ENCODE assay signal across 8 mouse cellular contexts in genomic region chr19:47464304-47465241, GRCm38 (mm10). TPM values are rescaled to one million over a fixed set of nuclear protein-coding genes. Genes with fewer than 3 reads are reported as not detected.
DNase-seq lines count a peak whose midpoint lies in the region; ATAC-seq lines count a peak whose summit lies in the region.

Gene Sh3pxd2a (minus strand): TSS chr19:47464401.

- no peaks in the 10 kb centered on the region for H3K27me3 ChIP-seq in hindbrain, embryonic 11.5 days (ENCODE audit: control insufficient read depth, insufficient read depth, low read length)
- no peaks in the 10 kb centered on the region for H3K27me3 ChIP-seq in limb, embryonic 10.5 days (ENCODE audit: low read depth, poor library complexity, severe bottlenecking)
- H3K27me3 ChIP-seq in midbrain, embryonic 12.5 days = peaks cover 13% of the 10 kb centered on the region

- WGBS in hindbrain, embryonic 11.5 days = under 1% methylated on average over 45 of the region's 70 CpGs
- 2% methylated on average over 57 of the region's 70 CpGs for WGBS in limb, embryonic 10.5 days
- WGBS in midbrain, embryonic 12.5 days = under 1% methylated on average over 55 of the region's 70 CpGs

- H3K4me2 ChIP-seq in hindbrain, embryonic 11.5 days (replicated peaks; ENCODE audit: low read depth, low read length) = peak within 1 kb of the TSS; percentile 70
- peak within 1 kb of the TSS; percentile 94 for H3K4me2 ChIP-seq in midbrain, embryonic 12.5 days (replicated peaks)

- ATAC-seq in frontal cortex, adult (ENCODE audit: low TSS enrichment) = peak; percentile 60
- peak; percentile 89 for ATAC-seq in hindbrain, embryonic 11.5 days (ENCODE audit: low FRiP score)
- ATAC-seq in midbrain, embryonic 12.5 days (ENCODE audit: low FRiP score, low read depth) = peak; percentile 90

- peak within 1 kb of the TSS; percentile 78 for H3K9ac ChIP-seq in hindbrain, embryonic 11.5 days (ENCODE audit: low read depth, low read length)
- peak within 1 kb of the TSS; percentile 81 for H3K9ac ChIP-seq in midbrain, embryonic 12.5 days (replicated peaks)

- no peaks in the 10 kb centered on the region; the same call in 1 of the 2 replicates for H3K4me1 ChIP-seq in hindbrain, embryonic 11.5 days (replicated peaks; ENCODE audit: control insufficient read depth, insufficient read depth, low read length)
- peaks cover 39% of the 10 kb centered on the region for H3K4me1 ChIP-seq in limb, embryonic 10.5 days
- H3K4me1 ChIP-seq in midbrain, embryonic 12.5 days = peaks cover 24% of the 10 kb centered on the region

- H3K27ac ChIP-seq in hindbrain, embryonic 11.5 days (ENCODE audit: low read depth, low read length) = peak within 1 kb of the TSS; percentile 84
- H3K27ac ChIP-seq in limb, embryonic 10.5 days = peak within 1 kb of the TSS; percentile 96
- peak within 1 kb of the TSS; percentile 85 for H3K27ac ChIP-seq in midbrain, embryonic 12.5 days (replicated peaks)

- no peak for DNase-seq in frontal cortex, postnatal 14 days (ENCODE audit: low spot score in 2 of 2)
- DNase-seq in adrenal gland, postnatal 10 days = peak; percentile 72
- DNase-seq in forelimb bud, embryonic 11.5 days (ENCODE audit: low read depth, low spot score) = peak; percentile 73
- DNase-seq in hindbrain, embryonic 11.5 days (ENCODE audit: low spot score) = peak; percentile 82
- DNase-seq in limb, embryonic 10.5 days (ENCODE audit: low spot score) = peak; percentile 89
- peak; percentile 56 for DNase-seq in testis, postnatal 14 days (ENCODE audit: low spot score)

- no peaks in the 10 kb centered on the region for H3K36me3 ChIP-seq in hindbrain, embryonic 11.5 days (ENCODE audit: control insufficient read depth, insufficient read depth, low read length)
- H3K36me3 ChIP-seq in limb, embryonic 10.5 days = peaks cover 6% of the 10 kb centered on the region
- H3K36me3 ChIP-seq in midbrain, embryonic 12.5 days = no peaks in the 10 kb centered on the region

- H3K4me3 ChIP-seq in hindbrain, embryonic 11.5 days (ENCODE audit: low read depth, low read length) = peak within 1 kb of the TSS; percentile 66
- peak within 1 kb of the TSS; percentile 87 for H3K4me3 ChIP-seq in limb, embryonic 10.5 days
- peak within 1 kb of the TSS; percentile 67 for H3K4me3 ChIP-seq in midbrain, embryonic 12.5 days

- H3K9me3 ChIP-seq in hindbrain, embryonic 11.5 days (ENCODE audit: control insufficient read depth, low read length) = no peaks in the 10 kb centered on the region
- no peaks in the 10 kb centered on the region for H3K9me3 ChIP-seq in limb, embryonic 10.5 days (replicated peaks)
- 0 out of 2 replicates have a peak, but pooled peaks cover 3% of the 10 kb centered on the region for H3K9me3 ChIP-seq in midbrain, embryonic 12.5 days

RNA-seq across cellular contexts. Expression of gene Sh3pxd2a, which starts in this region (rescaled TPM):
- total RNA-seq in adrenal gland, postnatal 10 days (2021) = 100 to 1,000 TPM; 138 to 164 TPM
- polyA plus RNA-seq in hindbrain, embryonic 11.5 days (2014; fragmentation: Nextera tagmentation; extraction: Ambion mirVana) = 5.5 and 6.9 TPM in 2 replicates
- polyA plus RNA-seq in limb, embryonic 10.5 days (2016; fragmentation: Nextera tagmentation; extraction: Ambion mirVana) = 3.1 and 3.8 TPM in 2 replicates
- 2.9 and 3.2 TPM in 2 replicates for polyA plus RNA-seq in midbrain, embryonic 12.5 days (2016; fragmentation: Nextera tagmentation; extraction: Ambion mirVana)

Comparison
In these comparisons a context has a peak if more than half of its experiments do, and no peak if none do; other contexts are left out.
1. DNase-seq: peak in adrenal gland, postnatal 10 days (single experiment), forelimb bud, embryonic 11.5 days (single experiment), hindbrain, embryonic 11.5 days (single experiment), limb, embryonic 10.5 days (single experiment) and testis, postnatal 14 days (single experiment); none in frontal cortex, postnatal 14 days (0 of 2).
2. Peak in every context shown above with its lines, with median percentiles within 50 percentile points of each other: ATAC-seq, H3K27ac ChIP-seq and H3K4me3 ChIP-seq.